ENCODE assay signal across 25 mouse cellular contexts in genomic region chr12:40781554-40781953, GRCm38 (mm10).
A peak's percentile ranks its signal among the peaks of the same experiment; 100 is the strongest.
DNase-seq lines count a peak whose midpoint lies in the region; ATAC-seq and TF ChIP-seq lines count a peak whose summit lies in the region.
"Had no signal": no experiment of that assay in that cellular context is flagged by ENCODE, and none has a peak within 500 bp of the region (broad histone marks: within the 10 kb centered on the region; RNA-seq: fewer than 3 reads in every experiment).

No protein-coding gene starts in this region.

- H3K79me2 ChIP-seq in CH12.LX (replicated peaks; ENCODE audit: control insufficient read depth, extremely low read depth, insufficient read depth, poor library complexity, severe bottlenecking), result no peaks in the 10 kb centered on the region

- no peaks in the 10 kb centered on the region for H3K36me3 ChIP-seq in CH12.LX (replicated peaks in 1 of 2; ENCODE audit: control insufficient read depth in 1 of 2, insufficient read depth in 1 of 2, low read length in 1 of 2)
- no peaks in the 10 kb centered on the region for H3K36me3 ChIP-seq in splenic B cell, adult 2 months (ENCODE audit: control insufficient read depth, insufficient read depth, low read length, poor library complexity, severe bottlenecking)
- H3K36me3 ChIP-seq: embryonic facial prominence, embryonic 12.5 days; embryonic facial prominence, embryonic 15.5 days; G1E; heart, embryonic 12.5 days; heart, embryonic 15.5 days; hindbrain, embryonic 10.5 days; intestine, embryonic 15.5 days had no signal

- peak; percentile 74 for DNase-seq in A20 (ENCODE audit: low read depth, low spot score)
- peak; percentile 42 for DNase-seq in CH12.LX (ENCODE audit: extremely low read depth)
- peak; percentile 9 for DNase-seq in splenic B cell, adult 2 months (ENCODE audit: low read depth, low spot score)
- no peak for DNase-seq in cerebellum, postnatal 14 days
- DNase-seq in kidney, postnatal 10 days, result no peak
- DNase-seq: adrenal gland, adult 2 months; adrenal gland, postnatal 14 days; cerebellum, adult 11-12 months; cerebellum, adult 8-10 months; cerebellum, postnatal 10 days; forebrain, postnatal 0 days; gastrocnemius, postnatal 25 days; heart, postnatal 10 days; heart, postnatal 36 days had no signal

- no peak overlapping the region for H3K27ac ChIP-seq in CH12.LX (ENCODE audit: insufficient read depth, low read depth)
- H3K27ac ChIP-seq: embryonic facial prominence, embryonic 12.5 days; embryonic facial prominence, embryonic 15.5 days; heart, embryonic 15.5 days; hindbrain, embryonic 10.5 days; hindbrain, embryonic 13.5 days; intestine, embryonic 15.5 days had no signal

- TF ChIP-seq POLR2A in CH12.LX (IDR thresholded peaks at IDR 0.05; ENCODE audit: low read depth, low read length), result no peak

- TF ChIP-seq EP300 in CH12.LX (IDR thresholded peaks at IDR 0.05; ENCODE audit: low read length), result no peak; the same call in 1 of the 2 replicates

- peak overlapping the region; percentile 44 for H3K4me2 ChIP-seq in CH12.LX (ENCODE audit: insufficient read depth, low read depth, poor library complexity, severe bottlenecking)
- H3K4me2 ChIP-seq: embryonic facial prominence, embryonic 12.5 days; embryonic facial prominence, embryonic 15.5 days; heart, embryonic 12.5 days; heart, embryonic 15.5 days; hindbrain, embryonic 13.5 days; intestine, embryonic 15.5 days had no signal

- in situ Hi-C loops in CH12.LX (cut with MboI; ENCODE audit: low pct_ligation_motif_present, low pct_unique_long_range_greater_than_20kb, low sequenced_read_pairs), result no loop called here

- no peaks in the 10 kb centered on the region for H3K27me3 ChIP-seq in CH12.LX (replicated peaks)
- H3K27me3 ChIP-seq in splenic B cell, adult 2 months (ENCODE audit: control insufficient read depth, insufficient read depth, low read length, poor library complexity, severe bottlenecking), result no peaks in the 10 kb centered on the region
- H3K27me3 ChIP-seq: embryonic facial prominence, embryonic 12.5 days; embryonic facial prominence, embryonic 15.5 days; heart, embryonic 12.5 days; heart, embryonic 15.5 days; hindbrain, embryonic 13.5 days; intestine, embryonic 15.5 days had no signal

- ATAC-seq in granulocyte monocyte progenitor cell, adult 5-6 weeks (replicated peaks; ENCODE audit: poor library complexity, severe bottlenecking), result peak; percentile 77
- ATAC-seq: forebrain, embryonic 14.5 days; forebrain, postnatal 0 days; hindbrain, embryonic 16.5 days; intestine, embryonic 15.5 days had no signal

- peaks cover 2 to 12% of the 10 kb centered on the region in 2 experiments; a peak in 3 of 4 replicates for H3K4me1 ChIP-seq in CH12.LX (ENCODE audit: control insufficient read depth in 1 of 2, insufficient read depth in 2 of 2)
- H3K4me1 ChIP-seq: embryonic facial prominence, embryonic 12.5 days; embryonic facial prominence, embryonic 15.5 days; heart, embryonic 12.5 days; heart, embryonic 15.5 days; hindbrain, embryonic 10.5 days; hindbrain, embryonic 13.5 days; intestine, embryonic 15.5 days had no signal

- H3K9me3 ChIP-seq in CH12.LX (replicated peaks; ENCODE audit: low read length), result no peaks in the 10 kb centered on the region
- H3K9me3 ChIP-seq: embryonic facial prominence, embryonic 12.5 days; embryonic facial prominence, embryonic 15.5 days; G1E; heart, embryonic 12.5 days; heart, embryonic 15.5 days; hindbrain, embryonic 10.5 days; hindbrain, embryonic 13.5 days; intestine, embryonic 15.5 days had no signal

- H3K9ac ChIP-seq in CH12.LX (ENCODE audit: insufficient read depth, low read depth), result no peak overlapping the region
- H3K9ac ChIP-seq: embryonic facial prominence, embryonic 12.5 days; embryonic facial prominence, embryonic 15.5 days; forebrain, postnatal 0 days; heart, embryonic 12.5 days; heart, embryonic 15.5 days; hindbrain, embryonic 13.5 days; intestine, embryonic 15.5 days had no signal

- TF ChIP-seq CTCF in CH12.LX (conservative IDR thresholded peaks at IDR 0.05 in 1 of 2, IDR thresholded peaks at IDR 0.05 in 1 of 2; ENCODE audit: low read depth in 2 of 2, low read length in 2 of 2), result peak in 1 of 2 experiments; percentile 24; a peak in 1 of 4 replicates

- no peak overlapping the region for H3K4me3 ChIP-seq in CH12.LX (replicated peaks in 1 of 3; ENCODE audit: low read depth in 2 of 3, low read length in 2 of 3, poor library complexity in 1 of 3)
- H3K4me3 ChIP-seq: embryonic facial prominence, embryonic 12.5 days; embryonic facial prominence, embryonic 15.5 days; heart, embryonic 12.5 days; heart, embryonic 15.5 days; hindbrain, embryonic 10.5 days; hindbrain, embryonic 13.5 days; intestine, embryonic 15.5 days had no signal

- TF ChIP-seq RAD21 in CH12.LX (IDR thresholded peaks at IDR 0.05; ENCODE audit: low read depth, low read length), result no peak; the same call in none of the 2 replicates

- dilution Hi-C loops in CH12.LX (cut with MboI; ENCODE audit: extremely low pct_ligation_motif_present, extremely low pct_unique_long_range_greater_than_20kb, low sequenced_read_pairs), result no loop called here

TF ChIP-seq in CH12.LX, 34 proteins besides CTCF, POLR2A, EP300 and RAD21:
- TF ChIP-seq SIN3A (IDR thresholded peaks at IDR 0.05; ENCODE audit: low read length), result 0 out of 2 replicates have a peak, but pooled peaks have one; percentile 39
- no peak for TF ChIP-seq TBP (conservative IDR thresholded peaks at IDR 0.05; ENCODE audit: low read depth, low read length)
- no peak for TF ChIP-seq GABPA (IDR thresholded peaks at IDR 0.05; ENCODE audit: insufficient replicate concordance, low read depth, low read length)
- TF ChIP-seq MYC (IDR thresholded peaks at IDR 0.05; ENCODE audit: low read depth, low read length), result peak; percentile 62; the same call in 1 of the 2 replicates
- peak; percentile 66 for TF ChIP-seq MAX (IDR thresholded peaks at IDR 0.05; ENCODE audit: low read length)
- TF ChIP-seq IRF4 (IDR thresholded peaks at IDR 0.05; ENCODE audit: low read depth, low read length), result peak; percentile 75
- TF ChIP-seq USF2 (conservative IDR thresholded peaks at IDR 0.05; ENCODE audit: low read depth, low read length), result no peak
- TF ChIP-seq ELF1 (IDR thresholded peaks at IDR 0.05; ENCODE audit: low read depth, low read length), result 0 out of 2 replicates have a peak, but pooled peaks have one; percentile 19
- peak; percentile 32; the same call in 1 of the 2 replicates for TF ChIP-seq BHLHE40 (IDR thresholded peaks at IDR 0.05; ENCODE audit: low read depth, low read length)

Comparison
In these comparisons a context has a peak if more than half of its experiments do, and no peak if none do; other contexts are left out.
1. DNase-seq: peak in A20 (single experiment), CH12.LX (single experiment) and splenic B cell, adult 2 months (single experiment); none in cerebellum, postnatal 14 days (0 of 2) and kidney, postnatal 10 days (single experiment).